Mouse (Mus musculus): ENCODE measurements around the gene Orm2. TPM values are rescaled to one million over a fixed set of nuclear protein-coding genes. Genes with fewer than 3 reads are reported as not detected.

The Orm2 gene
- polyA plus RNA-seq, 1 experiment from 2014 or later = not detected

DNA sequence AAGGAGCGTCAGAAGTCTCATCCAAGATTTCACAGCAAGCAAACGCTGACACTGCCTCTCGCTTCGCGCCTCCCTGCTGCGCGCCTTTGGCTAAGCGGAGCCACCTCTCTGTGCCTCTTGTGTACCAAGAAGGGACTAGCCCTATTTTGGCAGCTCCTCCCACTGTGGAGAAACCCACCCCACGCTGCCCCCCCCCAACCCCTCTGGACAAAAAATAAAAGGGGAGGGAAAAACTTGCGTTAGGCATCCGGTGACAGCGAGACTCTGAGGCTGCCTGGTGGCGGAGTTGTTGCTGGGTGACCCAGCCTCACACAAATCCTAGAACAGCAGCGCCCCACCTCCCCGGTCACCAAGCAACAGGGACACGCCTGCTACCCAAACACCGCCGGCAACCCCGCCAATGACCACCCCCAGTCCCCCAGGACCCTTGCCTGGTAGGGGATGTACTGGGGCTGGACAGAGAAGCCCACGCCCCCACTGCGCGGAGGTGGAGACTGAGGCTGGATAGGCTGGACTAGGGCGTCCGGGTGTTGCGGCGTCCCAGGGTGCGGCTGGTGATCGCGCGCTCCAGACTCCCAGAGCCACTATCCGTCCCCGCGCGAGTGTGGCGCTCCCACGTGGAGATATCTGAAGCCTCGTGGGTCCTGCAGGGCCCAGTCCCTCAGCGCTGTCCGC lies 47.8 kb downstream of the Orm2 start:
- peak overlapping the region; percentile 100 for H3K4me2 ChIP-seq
- WGBS = under 1% methylated on average over 35 of the region's 39 CpGs
- H3K27ac ChIP-seq = peak overlapping the region; percentile 71
- peaks cover 33% of the 10 kb centered on the region for H3K4me1 ChIP-seq
- H3K36me3 ChIP-seq (replicated peaks) = no peaks in the 10 kb centered on the region
- H3K4me3 ChIP-seq = peak overlapping the region; percentile 57
- no peaks in the 10 kb centered on the region for H3K9me3 ChIP-seq
- peak overlapping the region; percentile 40 for H3K9ac ChIP-seq
- ATAC-seq (replicated peaks) = peak; percentile 79
- no peaks in the 10 kb centered on the region for H3K27me3 ChIP-seq (replicated peaks)

- Histone ChIP-seq H3K9ac (peak overlapping the region; percentile 40), H3K36me3 (replicated peaks) (no peaks in the 10 kb centered on the region), H3K27ac (peak overlapping the region; percentile 71), H3K4me3 (peak overlapping the region; percentile 57), H3K9me3 (no peaks in the 10 kb centered on the region), H3K4me2 (peak overlapping the region; percentile 100), H3K27me3 (replicated peaks) (no peaks in the 10 kb centered on the region), H3K4me1 (peaks cover 28% of the 10 kb centered on the region)
- ATAC-seq (replicated peaks) = peak; percentile 95
- WGBS = under 1% methylated on average over 19 of the region's 19 CpGs
Measured at GRCm38 (mm10) chr4:63410583-63410934, 48.3 kb downstream of the Orm2 start.

GRCm38 (mm10) chr4:63411222-63411621 lies 49.0 kb downstream of the Orm2 start:
- Histone ChIP-seq H3K4me3 (no peak overlapping the region), H3K9me3 (no peaks in the 10 kb centered on the region), H3K9ac (no peak overlapping the region), H3K36me3 (replicated peaks) (no peaks in the 10 kb centered on the region), H3K4me1 (peaks cover 28% of the 10 kb centered on the region), H3K4me2 (peak overlapping the region; percentile 100), H3K27me3 (replicated peaks) (no peaks in the 10 kb centered on the region), H3K27ac (no peak overlapping the region)
- no peak for ATAC-seq (replicated peaks)
- 68% methylated on average over 5 of the region's 5 CpGs for WGBS

GRCm38 (mm10) chr4:63414951-63415350 lies 52.7 kb downstream of the Orm2 start:
- no peak overlapping the region for H3K9ac ChIP-seq
- no peaks in the 10 kb centered on the region for H3K9me3 ChIP-seq
- H3K27me3 ChIP-seq (replicated peaks) = no peaks in the 10 kb centered on the region
- WGBS = 85% methylated on average over 5 of the region's 5 CpGs
- no peak overlapping the region for H3K27ac ChIP-seq
- H3K36me3 ChIP-seq (replicated peaks) = no peaks in the 10 kb centered on the region
- H3K4me1 ChIP-seq = peaks cover 10% of the 10 kb centered on the region
- no peak overlapping the region for H3K4me2 ChIP-seq
- no peak overlapping the region for H3K4me3 ChIP-seq
- ATAC-seq (replicated peaks) = no peak

Other genes starting within 250 kb of the Orm2 start
- 0.26 and 2.8 TPM in 2 replicates for gene Ambp, start 207.7 kb upstream of the Orm2 start, polyA plus RNA-seq (2015; fragmentation: Nextera tagmentation; extraction: Ambion mirVana)
- gene Kif12, start 190.3 kb upstream of the Orm2 start, polyA plus RNA-seq (2015; fragmentation: Nextera tagmentation; extraction: Ambion mirVana) = 0.06 and 0.14 TPM in 2 replicates
- gene Col27a1, start 148.4 kb upstream of the Orm2 start, polyA plus RNA-seq (2015; fragmentation: Nextera tagmentation; extraction: Ambion mirVana) = 2.2 and 3.1 TPM in 2 replicates
- gene Orm1, start 17.9 kb upstream of the Orm2 start, polyA plus RNA-seq (2015; fragmentation: Nextera tagmentation; extraction: Ambion mirVana) = not detected in 2 replicates
- gene Orm3, start 6.3 kb upstream of the Orm2 start, polyA plus RNA-seq (2015; fragmentation: Nextera tagmentation; extraction: Ambion mirVana) = not detected in 2 replicates
- gene Akna, start 40.9 kb downstream of the Orm2 start, polyA plus RNA-seq (2015; fragmentation: Nextera tagmentation; extraction: Ambion mirVana) = 7.0 and 7.7 TPM in 2 replicates
- gene Whrn, start 133.5 kb downstream of the Orm2 start, polyA plus RNA-seq (2015; fragmentation: Nextera tagmentation; extraction: Ambion mirVana) = 6.5 and 7.5 TPM in 2 replicates
- 409 and 410 TPM in 2 replicates for gene Atp6v1g1, start 182.3 kb downstream of the Orm2 start, polyA plus RNA-seq (2015; fragmentation: Nextera tagmentation; extraction: Ambion mirVana)
- gene Tmem268, start 196.3 kb downstream of the Orm2 start, polyA plus RNA-seq (2015; fragmentation: Nextera tagmentation; extraction: Ambion mirVana) = 3.7 and 4.7 TPM in 2 replicates
- gene Gm11213, start 242.8 kb downstream of the Orm2 start, polyA plus RNA-seq (2015; fragmentation: Nextera tagmentation; extraction: Ambion mirVana) = not detected in 2 replicates

Data from midbrain, embryonic 15.5 days (tissue).